Mouse (Mus musculus) ES-E14 (cell line): ENCODE measurements around the gene Kpna6.

Source experiments
- CHD2 ChIP-seq: IDR thresholded peaks from 2 replicates; pipeline ENCODE4 v1.6.1; 2014; ENCODE audit warnings: mild to moderate bottlenecking, low read depth, low read length, inconsistent platforms
- HCFC1 ChIP-seq: IDR thresholded peaks from 2 replicates; pipeline ENCODE4 v1.6.1; 2012; ENCODE audit warnings: low read length, inconsistent platforms, borderline replicate concordance; ENCODE audit not compliant: insufficient read depth
- MAFK ChIP-seq: IDR thresholded peaks from 2 replicates; pipeline ENCODE4 v1.6.1; 2014; ENCODE audit warnings: mild to moderate bottlenecking, low read depth, low read length, inconsistent platforms; ENCODE audit not compliant: insufficient read depth
- ZC3H11A ChIP-seq: IDR thresholded peaks from 2 replicates; pipeline ENCODE4 v1.6.1; 2012; ENCODE audit warnings: low read depth, mild to moderate bottlenecking, inconsistent platforms, low read length, borderline replicate concordance

DNA sequence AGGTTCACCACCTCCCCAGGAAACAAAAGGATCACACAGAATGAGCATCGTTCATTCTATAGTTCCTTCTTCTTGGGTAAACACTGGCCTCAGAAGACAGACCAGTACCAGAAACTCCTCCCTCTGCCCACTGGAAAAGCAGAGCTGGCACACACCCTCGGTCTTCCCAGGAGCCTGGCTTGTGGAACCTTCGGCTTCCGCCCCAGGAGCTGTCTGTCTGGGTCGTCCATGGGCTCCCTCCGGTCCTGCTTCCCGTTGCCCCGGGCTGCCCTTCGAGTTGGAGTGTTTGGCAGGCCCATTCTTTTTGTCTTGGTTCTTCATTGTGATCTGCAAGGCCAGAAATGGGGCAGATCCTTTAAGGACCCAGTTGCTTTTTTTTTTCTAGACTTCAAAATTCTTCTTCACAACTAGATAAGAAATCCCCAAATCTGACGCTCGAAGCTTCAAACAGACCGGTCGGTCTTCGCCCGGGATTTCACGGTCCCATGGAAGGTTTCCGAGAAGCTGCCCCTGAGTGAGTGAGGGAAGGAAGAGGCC is 32.4 kb downstream of the Kpna6 start:
- TF ChIP-seq HCFC1: no peak
- no peak for TF ChIP-seq CHD2
- no peak for TF ChIP-seq MAFK
- TF ChIP-seq ZC3H11A: no peak
